In genomic region chr1:174354640-174355039, GRCm38 (mm10) we compare ENCODE assay signal across 32 mouse cellular contexts. TPM values are rescaled to one million over a fixed set of nuclear protein-coding genes. Genes with fewer than 3 reads are reported as not detected.
DNase-seq lines count a peak whose midpoint lies in the region; ATAC-seq and TF ChIP-seq lines count a peak whose summit lies in the region.
"Had no signal": no experiment of that assay in that cellular context is flagged by ENCODE, and none has a peak within 500 bp of the region (broad histone marks: within the 10 kb centered on the region; RNA-seq: fewer than 3 reads in every experiment).

No protein-coding gene starts in this region.

- H3K27ac ChIP-seq in kidney, adult 2 months (ENCODE audit: insufficient read depth, low read depth, low read length), result no peak overlapping the region
- H3K27ac ChIP-seq: forebrain, embryonic 10.5 days; gastrocnemius, adult 2 months; heart, embryonic 10.5 days; heart, embryonic 13.5 days; hindbrain, embryonic 12.5 days; hindbrain, embryonic 15.5 days had no signal

- no peak overlapping the region for H3K4me3 ChIP-seq in kidney, adult 2 months (ENCODE audit: insufficient read depth, low read depth, low read length)
- H3K4me3 ChIP-seq: forebrain, embryonic 10.5 days; gastrocnemius, adult 2 months; heart, embryonic 10.5 days; heart, embryonic 13.5 days; hindbrain, embryonic 12.5 days; hindbrain, embryonic 15.5 days had no signal

- H3K4me1 ChIP-seq in kidney, adult 2 months (ENCODE audit: control insufficient read depth, insufficient read depth, low read length), result no peaks in the 10 kb centered on the region
- H3K4me1 ChIP-seq: forebrain, embryonic 10.5 days; heart, embryonic 10.5 days; heart, embryonic 13.5 days; hindbrain, embryonic 12.5 days; hindbrain, embryonic 15.5 days had no signal

- peak; percentile 75 to 81; a peak in 3 of 4 replicates for ATAC-seq in hematopoietic stem cell, adult 5-6 weeks (replicated peaks in 1 of 2; ENCODE audit: insufficient read depth in 1 of 2, low FRiP score in 2 of 2, low TSS enrichment in 1 of 2, low read depth in 1 of 2, poor library complexity in 2 of 2, severe bottlenecking in 2 of 2)
- peak; percentile 81 for ATAC-seq in megakaryocyte progenitor cell, adult 5-6 weeks (replicated peaks; ENCODE audit: poor library complexity)
- ATAC-seq: forebrain, embryonic 14.5 days; forebrain, postnatal 0 days had no signal

- TF ChIP-seq POLR2A in kidney, adult 2 months (IDR thresholded peaks at IDR 0.05; ENCODE audit: low read depth, low read length), result no peak

- peak; percentile 74 for DNase-seq in MEL-GATA-1-ER (ENCODE audit: extremely low read depth, low read depth)
- DNase-seq in kidney, adult 2 months, result no peak
- no peak for DNase-seq in layer of hippocampus, adult 9-10 months (ENCODE audit: low spot score)
- no peak for DNase-seq in adrenal gland, postnatal 4 days (ENCODE audit: low spot score in 2 of 2)
- DNase-seq: adrenal gland, adult 2 months; adrenal gland, postnatal 14 days; cerebellum, adult 11-12 months; cerebellum, adult 8-10 months; cerebellum, postnatal 10 days; cerebellum, postnatal 36 days; forebrain, postnatal 0 days; gastrocnemius, adult 2 months; gastrocnemius, postnatal 14 days; heart, adult 18-20 months; heart, postnatal 14 days; heart, postnatal 4 days had no signal

- no peaks in the 10 kb centered on the region for H3K27me3 ChIP-seq in kidney, adult 2 months (replicated peaks; ENCODE audit: control insufficient read depth, insufficient read depth, low read length)
- H3K27me3 ChIP-seq: heart, embryonic 13.5 days; hindbrain, embryonic 12.5 days; hindbrain, embryonic 15.5 days had no signal

- no peaks in the 10 kb centered on the region for H3K36me3 ChIP-seq in kidney, adult 2 months (ENCODE audit: control insufficient read depth, insufficient read depth, low read length)
- H3K36me3 ChIP-seq: forebrain, embryonic 10.5 days; heart, embryonic 10.5 days; heart, embryonic 13.5 days; hindbrain, embryonic 12.5 days; hindbrain, embryonic 15.5 days had no signal

- WGBS in kidney, adult 2 months, result 65% methylated on average over 5 of the region's 5 CpGs

- no peak for TF ChIP-seq CTCF in kidney, adult 2 months (conservative IDR thresholded peaks at IDR 0.05; ENCODE audit: insufficient read depth, insufficient read length, low read depth, low read length)

RNA-seq across cellular contexts. Expression of gene Olfr417, which starts 10.3 kb away (rescaled TPM):
- 0.56 and 3.6 TPM in 2 replicates for total RNA-seq in hematopoietic stem cell, adult 5-6 weeks (2017)
- total RNA-seq in megakaryocyte progenitor cell, adult 5-6 weeks (2015), result 0.42 and 2.4 TPM in 2 replicates
- total RNA-seq in megakaryocyte progenitor cell, adult 5-6 weeks (2017), result 0.44 and 0.67 TPM in 2 replicates
- polyA plus RNA-seq in kidney, adult 2 months (2012; rRNA removed), result not detected in 2 replicates
- not detected for total RNA-seq in adrenal gland, postnatal 4 days (2021)
- total RNA-seq: adrenal gland, adult 2 months; adrenal gland, postnatal 14 days; ES-E14; forebrain, postnatal 0 days; gastrocnemius, adult 2 months; gastrocnemius, postnatal 14 days; gastrocnemius, postnatal 4 days; heart, adult 18-20 months; heart, postnatal 14 days; heart, postnatal 4 days had no signal
- polyA plus RNA-seq: adrenal gland, adult 2 months; brain, embryonic 14.5 days; embryonic facial prominence, embryonic 11.5 days; embryonic facial prominence, embryonic 14.5 days; forebrain, embryonic 10.5 days; forebrain, embryonic 14.5 days; forebrain, postnatal 0 days; frontal cortex, adult 2 months; heart, embryonic 10.5 days; heart, embryonic 13.5 days; heart, embryonic 16.5 days; hindbrain, embryonic 12.5 days; hindbrain, embryonic 15.5 days; intestine, embryonic 14.5 days had no signal

RNA-seq across cellular contexts. Expression of gene Mptx1, which starts 24.3 kb away (rescaled TPM):
- total RNA-seq in hematopoietic stem cell, adult 5-6 weeks (2017), result not detected in 2 replicates
- total RNA-seq in megakaryocyte progenitor cell, adult 5-6 weeks (2015), result not detected in 2 replicates
- total RNA-seq in megakaryocyte progenitor cell, adult 5-6 weeks (2017), result not detected in 2 replicates
- not detected in 2 replicates for polyA plus RNA-seq in kidney, adult 2 months (2012; rRNA removed)
- not detected for total RNA-seq in adrenal gland, postnatal 4 days (2021)
- total RNA-seq: adrenal gland, adult 2 months; adrenal gland, postnatal 14 days; ES-E14; forebrain, postnatal 0 days; gastrocnemius, adult 2 months; gastrocnemius, postnatal 14 days; gastrocnemius, postnatal 4 days; heart, adult 18-20 months; heart, postnatal 14 days; heart, postnatal 4 days had no signal
- polyA plus RNA-seq: adrenal gland, adult 2 months; brain, embryonic 14.5 days; embryonic facial prominence, embryonic 11.5 days; embryonic facial prominence, embryonic 14.5 days; forebrain, embryonic 10.5 days; forebrain, embryonic 14.5 days; forebrain, postnatal 0 days; frontal cortex, adult 2 months; heart, embryonic 10.5 days; heart, embryonic 13.5 days; heart, embryonic 16.5 days; hindbrain, embryonic 12.5 days; hindbrain, embryonic 15.5 days; intestine, embryonic 14.5 days had no signal

RNA-seq across cellular contexts. Expression of gene Olfr248, which starts 36.2 kb away (rescaled TPM):
- 0.25 TPM in 1 of 2 replicates, not detected in the other for total RNA-seq in hematopoietic stem cell, adult 5-6 weeks (2017)
- 0.52 and 0.54 TPM in 2 replicates for total RNA-seq in megakaryocyte progenitor cell, adult 5-6 weeks (2015)
- total RNA-seq in megakaryocyte progenitor cell, adult 5-6 weeks (2017), result not detected in 2 replicates
- polyA plus RNA-seq in kidney, adult 2 months (2012; rRNA removed), result not detected in 2 replicates
- not detected for total RNA-seq in adrenal gland, postnatal 4 days (2021)
- total RNA-seq: adrenal gland, adult 2 months; adrenal gland, postnatal 14 days; ES-E14; forebrain, postnatal 0 days; gastrocnemius, adult 2 months; gastrocnemius, postnatal 14 days; gastrocnemius, postnatal 4 days; heart, adult 18-20 months; heart, postnatal 14 days; heart, postnatal 4 days had no signal
- polyA plus RNA-seq: adrenal gland, adult 2 months; brain, embryonic 14.5 days; embryonic facial prominence, embryonic 11.5 days; embryonic facial prominence, embryonic 14.5 days; forebrain, embryonic 10.5 days; forebrain, embryonic 14.5 days; forebrain, postnatal 0 days; frontal cortex, adult 2 months; heart, embryonic 10.5 days; heart, embryonic 13.5 days; heart, embryonic 16.5 days; hindbrain, embryonic 12.5 days; hindbrain, embryonic 15.5 days; intestine, embryonic 14.5 days had no signal
